Mouse (Mus musculus): ENCODE results near the gene Psd4. TPM values are rescaled to one million over a fixed set of nuclear protein-coding genes. Genes with fewer than 3 reads are reported as not detected.

Gene Psd4
- polyA plus RNA-seq, 1 experiment from 2014 or later: 8.2 TPM

DNA sequence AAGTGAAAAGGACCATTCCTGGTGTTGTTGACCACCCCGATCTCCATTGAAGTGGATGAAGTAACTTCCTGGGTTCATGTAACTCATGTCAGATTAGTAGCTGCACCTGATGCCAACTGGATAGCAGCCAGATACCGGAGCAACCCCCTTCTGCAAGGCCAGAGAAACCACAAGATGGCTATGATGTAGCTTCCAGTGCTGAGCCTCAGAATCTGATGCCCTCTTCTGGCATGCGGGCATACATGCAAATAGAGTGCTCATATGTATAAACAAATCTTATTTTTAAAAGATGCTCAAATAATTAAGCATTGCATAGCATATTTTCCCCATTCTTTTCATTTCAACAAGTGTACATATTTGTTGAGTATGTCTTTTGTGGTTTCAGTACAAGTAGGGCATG, 3.6 kb upstream of the Psd4 start:
- no peak for ATAC-seq (ENCODE audit: insufficient number of reproducible peaks, low FRiP score, low TSS enrichment, low read depth)
- Histone ChIP-seq H3K27me3 (0 out of 2 replicates have a peak, but pooled peaks cover 3% of the 10 kb centered on the region), H3K27ac (no peak overlapping the region), H3K36me3 (no peaks in the 10 kb centered on the region), H3K4me2 (no peak overlapping the region), H3K4me1 (peaks cover 9% of the 10 kb centered on the region), H3K9me3 (no peaks in the 10 kb centered on the region), H3K9ac (no peak overlapping the region), H3K4me3 (no peak overlapping the region)
- WGBS: 77% methylated on average over 3 of the region's 3 CpGs

DNA sequence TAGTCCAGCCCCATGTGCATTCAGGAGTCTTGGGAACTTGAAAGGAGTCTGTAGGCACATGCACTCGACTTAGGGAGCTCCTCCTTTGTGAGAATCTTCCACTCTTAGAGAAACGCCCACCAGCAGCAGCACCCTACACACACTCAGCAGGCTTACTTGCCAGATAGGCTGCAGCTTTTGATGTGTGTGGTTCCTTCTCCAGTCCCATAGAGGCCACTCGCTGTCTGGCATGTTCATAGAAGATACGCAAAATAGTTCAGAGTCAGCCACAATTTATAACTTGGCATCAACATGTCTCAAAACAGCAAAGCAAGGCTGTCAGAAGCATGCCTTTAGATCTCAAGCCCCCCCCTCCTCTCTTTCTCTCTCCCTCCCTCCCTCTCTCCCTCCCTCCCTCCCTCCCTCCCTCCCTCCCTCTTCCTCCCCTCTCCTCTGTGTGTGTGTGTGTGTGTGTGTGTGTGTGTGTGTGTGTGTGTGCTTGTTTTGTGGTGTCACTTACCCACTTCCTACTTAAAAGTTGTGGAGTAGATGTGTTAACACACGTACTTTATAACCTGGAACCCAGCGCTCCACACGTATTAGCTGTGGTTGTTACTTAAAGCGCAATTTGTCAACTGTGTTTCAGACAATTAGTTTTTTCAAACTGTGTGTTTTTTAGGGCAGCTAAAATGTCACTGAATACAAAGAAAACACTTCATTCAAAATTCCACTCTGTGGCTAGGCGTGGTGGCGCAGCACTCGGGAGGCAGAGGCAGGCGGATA, 985 bp upstream of the Psd4 start:
- H3K9ac ChIP-seq: no peak overlapping the region
- WGBS: 68% methylated on average over 12 of the region's 12 CpGs
- H3K9me3 ChIP-seq: no peaks in the 10 kb centered on the region
- H3K27me3 ChIP-seq: 0 out of 2 replicates have a peak, but pooled peaks cover 3% of the 10 kb centered on the region
- no peak overlapping the region for H3K4me3 ChIP-seq
- ATAC-seq (ENCODE audit: insufficient number of reproducible peaks, low FRiP score, low TSS enrichment, low read depth): no peak
- no peak overlapping the region for H3K4me2 ChIP-seq
- H3K27ac ChIP-seq: no peak overlapping the region
- no peaks in the 10 kb centered on the region for H3K36me3 ChIP-seq
- peaks cover 9% of the 10 kb centered on the region for H3K4me1 ChIP-seq

DNA sequence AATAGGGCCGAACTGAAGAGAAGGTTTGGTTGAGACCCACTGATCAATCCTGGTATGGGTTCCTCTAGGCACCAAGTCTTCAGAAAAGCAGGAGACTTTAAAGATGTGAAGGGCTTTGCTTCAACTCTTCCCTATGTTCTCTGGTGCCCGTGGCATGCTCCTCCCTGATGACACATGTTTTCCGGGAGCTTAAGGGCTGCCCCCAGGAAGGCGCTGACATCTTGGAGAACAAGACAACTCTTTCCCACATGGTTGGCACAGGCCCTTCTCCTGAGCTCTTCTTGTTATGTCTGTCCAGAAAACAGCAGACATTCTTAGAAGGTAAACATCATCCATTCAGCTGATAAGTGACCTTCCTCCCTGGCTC, 498 bp downstream of the Psd4 start:
- Histone ChIP-seq H3K4me3 (peak overlapping the region; percentile 44), H3K9ac (no peak overlapping the region)
- WGBS: 63% methylated on average over 4 of the region's 4 CpGs

DNA sequence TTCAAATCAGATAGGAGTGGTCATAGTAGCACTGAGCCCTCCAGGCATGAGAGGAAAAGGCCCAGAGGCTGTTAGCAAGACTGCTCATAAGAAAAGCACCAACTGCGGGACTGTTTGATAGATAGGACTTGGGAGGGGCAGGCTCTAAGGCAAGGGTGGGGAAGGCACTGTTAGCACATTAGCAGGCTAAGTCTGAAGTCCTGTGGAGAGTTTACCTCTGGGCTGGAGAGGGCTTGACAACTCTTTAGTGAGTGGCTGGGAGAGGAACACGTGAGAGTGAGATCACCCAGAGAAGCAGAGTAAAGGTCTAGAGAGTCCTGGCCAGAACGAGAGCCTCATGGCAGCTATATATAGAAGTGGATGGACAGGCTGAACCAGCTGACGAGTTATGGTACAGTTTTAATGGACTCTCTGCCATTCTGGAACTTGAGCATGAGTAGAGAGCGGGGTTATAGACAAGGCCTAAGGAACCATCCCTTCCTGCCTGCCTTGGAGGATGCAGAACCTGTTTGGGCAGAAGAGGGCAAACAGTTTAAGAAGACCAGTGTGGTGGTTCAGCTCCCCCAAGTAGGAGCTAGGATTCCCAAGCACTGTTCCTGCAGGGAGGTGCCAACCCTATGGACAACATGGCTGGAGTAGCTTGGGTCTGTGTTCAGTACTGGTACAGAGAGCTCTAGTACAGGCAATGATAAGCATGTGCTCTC, 11.5 kb downstream of the Psd4 start:
- WGBS: 69% methylated on average over 5 of the region's 5 CpGs
- Histone ChIP-seq H3K36me3 (no peaks in the 10 kb centered on the region), H3K9me3 (no peaks in the 10 kb centered on the region), H3K27me3 (no peaks in the 10 kb centered on the region), H3K9ac (no peak overlapping the region), H3K4me2 (no peak overlapping the region), H3K4me1 (no peaks in the 10 kb centered on the region), H3K27ac (no peak overlapping the region), H3K4me3 (no peak overlapping the region)
- ATAC-seq (ENCODE audit: insufficient number of reproducible peaks, low FRiP score, low TSS enrichment, low read depth): no peak

More for the DNA sequence above, 498 bp downstream of the Psd4 start:
- 0 out of 2 replicates have a peak, but pooled peaks cover 3% of the 10 kb centered on the region for H3K27me3 ChIP-seq
- H3K4me1 ChIP-seq: peaks cover 9% of the 10 kb centered on the region
- no peak for ATAC-seq (ENCODE audit: insufficient number of reproducible peaks, low FRiP score, low TSS enrichment, low read depth)
- H3K36me3 ChIP-seq: no peaks in the 10 kb centered on the region
- H3K9me3 ChIP-seq: no peaks in the 10 kb centered on the region
- H3K4me2 ChIP-seq: peak overlapping the region; percentile 75
- no peak overlapping the region; the same call in 1 of the 2 replicates for H3K27ac ChIP-seq

DNA sequence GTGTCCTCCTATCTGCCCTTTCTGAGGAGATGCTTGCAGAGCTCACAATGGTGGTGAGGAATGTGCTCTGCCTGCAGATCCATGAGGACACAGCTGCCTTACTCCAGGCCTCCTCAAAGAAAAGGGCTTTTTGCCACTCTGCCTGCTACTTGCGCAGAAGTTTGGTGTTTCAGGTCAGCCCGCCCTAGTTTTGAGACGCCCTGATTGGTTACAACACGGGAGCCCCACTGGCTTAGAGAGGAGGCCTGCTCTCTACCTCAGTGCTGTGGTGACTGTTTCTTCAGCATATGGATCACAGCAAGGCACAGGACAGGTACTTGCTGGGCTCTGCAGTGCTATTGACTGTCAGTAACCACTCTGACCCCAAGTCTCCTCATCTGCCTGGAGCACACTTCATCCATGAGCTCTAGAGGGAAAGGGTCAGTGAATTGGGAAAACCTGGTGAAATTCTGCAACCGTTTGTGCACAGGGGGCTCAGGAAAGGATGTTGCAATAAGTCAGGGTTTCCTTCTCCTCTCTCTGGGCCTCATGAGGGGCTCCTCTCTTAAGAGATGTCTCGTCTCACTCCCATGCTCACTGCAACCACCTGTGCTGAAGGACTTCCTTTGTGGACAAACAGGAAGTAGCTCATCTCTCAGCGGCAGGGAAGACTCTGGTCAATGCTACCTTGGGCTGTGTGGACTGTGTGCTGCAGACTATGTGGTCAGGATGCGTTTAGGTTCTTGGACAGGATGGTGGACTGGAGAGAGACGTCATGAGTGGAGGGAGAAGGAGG, 15.3 kb downstream of the Psd4 start:
- Histone ChIP-seq H3K36me3 (no peaks in the 10 kb centered on the region), H3K27me3 (no peaks in the 10 kb centered on the region), H3K27ac (no peak overlapping the region), H3K4me2 (no peak overlapping the region), H3K4me3 (no peak overlapping the region), H3K4me1 (peaks cover 8% of the 10 kb centered on the region; the same call in 1 of the 2 replicates), H3K9me3 (no peaks in the 10 kb centered on the region), H3K9ac (no peak overlapping the region)
- no peak for ATAC-seq (ENCODE audit: insufficient number of reproducible peaks, low FRiP score, low TSS enrichment, low read depth)
- WGBS: 74% methylated on average over 9 of the region's 9 CpGs

DNA sequence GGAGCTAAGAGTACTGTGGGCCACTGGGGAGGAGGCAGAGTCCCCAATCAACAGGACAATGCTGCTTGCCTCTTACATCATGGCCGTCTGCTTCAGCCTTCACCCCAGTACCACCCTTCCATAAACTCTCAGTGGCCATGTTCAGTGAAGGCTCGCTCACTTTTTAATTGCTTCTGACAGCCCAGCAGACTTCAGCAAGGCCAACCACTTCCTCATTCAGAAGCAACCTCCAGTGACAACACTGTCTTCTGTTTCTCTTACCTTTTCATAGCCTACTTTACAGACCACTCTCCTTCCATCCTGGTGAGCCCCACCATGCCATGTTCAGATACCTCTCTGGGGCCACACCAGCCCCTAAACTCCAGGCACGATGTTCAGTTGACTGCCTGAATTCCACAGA, 16.3 kb downstream of the Psd4 start:
- H3K4me3 ChIP-seq: no peak overlapping the region
- no peak for ATAC-seq (ENCODE audit: insufficient number of reproducible peaks, low FRiP score, low TSS enrichment, low read depth)
- no peak overlapping the region for H3K4me2 ChIP-seq
- no peaks in the 10 kb centered on the region for H3K36me3 ChIP-seq
- WGBS: 69% methylated on average over 3 of the region's 3 CpGs
- H3K27me3 ChIP-seq: no peaks in the 10 kb centered on the region
- H3K27ac ChIP-seq: no peak overlapping the region
- no peak overlapping the region for H3K9ac ChIP-seq
- peaks cover 8% of the 10 kb centered on the region; the same call in 1 of the 2 replicates for H3K4me1 ChIP-seq
- H3K9me3 ChIP-seq: no peaks in the 10 kb centered on the region

DNA sequence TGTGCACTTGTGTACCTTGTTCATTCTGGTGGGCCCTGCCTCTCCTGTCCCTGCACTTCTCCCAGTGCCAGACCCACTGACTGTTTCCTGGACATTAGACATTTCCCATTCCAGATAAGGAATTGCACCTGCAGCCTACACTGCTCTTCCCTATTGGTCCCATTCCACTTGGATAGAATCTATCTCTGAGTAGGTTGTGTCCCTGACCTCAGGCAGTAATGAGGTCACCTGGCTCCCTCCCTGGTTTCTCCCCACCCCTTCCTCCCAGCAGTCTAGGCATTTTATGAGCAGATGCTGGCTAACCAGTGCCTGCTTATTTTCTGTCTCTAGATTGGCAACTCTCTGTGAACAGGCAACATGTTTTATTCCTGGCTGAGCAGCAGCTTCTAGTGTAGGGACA, 17.0 kb downstream of the Psd4 start:
- no peaks in the 10 kb centered on the region for H3K27me3 ChIP-seq
- H3K9ac ChIP-seq: no peak overlapping the region
- no peaks in the 10 kb centered on the region for H3K36me3 ChIP-seq
- no peak overlapping the region for H3K4me2 ChIP-seq
- H3K4me1 ChIP-seq: peaks cover 8% of the 10 kb centered on the region; the same call in 1 of the 2 replicates
- no peak overlapping the region for H3K4me3 ChIP-seq
- no peak for ATAC-seq (ENCODE audit: insufficient number of reproducible peaks, low FRiP score, low TSS enrichment, low read depth)
- no peak overlapping the region for H3K27ac ChIP-seq
- no peaks in the 10 kb centered on the region for H3K9me3 ChIP-seq

DNA sequence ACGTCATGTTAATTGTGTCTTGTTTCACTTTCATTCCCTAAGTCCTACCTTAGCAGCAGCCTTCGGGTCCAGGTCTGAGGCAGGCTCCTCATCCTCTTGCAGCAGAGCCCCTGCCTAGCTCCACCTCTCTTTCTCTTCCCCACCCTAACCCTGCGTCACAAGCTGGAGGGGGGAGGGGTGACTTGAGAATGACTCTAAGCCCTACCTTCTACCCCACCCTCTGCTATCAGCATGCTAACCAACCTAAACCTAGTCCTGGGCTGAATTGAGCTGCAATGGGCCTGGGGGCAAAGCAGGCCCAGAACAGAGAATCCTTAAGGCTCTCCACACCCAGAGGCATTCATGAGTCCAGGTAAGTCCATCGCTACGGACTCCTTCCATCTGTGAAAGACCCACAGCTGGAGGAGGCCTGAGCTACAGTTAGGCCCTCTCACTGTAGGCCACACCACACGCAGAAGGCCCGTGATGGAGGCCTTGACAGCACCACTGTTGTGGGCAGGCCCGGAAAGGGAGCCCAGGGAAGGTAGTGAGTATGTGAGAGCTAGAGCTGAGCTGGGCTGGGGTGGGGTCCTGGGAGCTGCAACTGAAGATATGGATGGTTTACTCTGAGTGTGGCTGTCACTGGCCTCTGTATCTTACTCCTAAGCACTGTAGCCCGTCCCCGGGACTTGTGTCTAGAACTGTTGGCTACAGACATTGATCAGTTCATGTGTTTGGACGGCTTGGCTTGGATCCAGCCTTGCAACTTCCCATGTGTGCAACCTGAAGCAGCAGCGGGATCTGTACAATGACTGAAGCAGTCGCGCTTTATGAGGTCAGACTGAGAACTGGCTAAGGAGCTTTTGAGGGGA, 18.0 kb downstream of the Psd4 start:
- no peaks in the 10 kb centered on the region for H3K36me3 ChIP-seq
- no peak for ATAC-seq (ENCODE audit: insufficient number of reproducible peaks, low FRiP score, low TSS enrichment, low read depth)
- no peak overlapping the region for H3K9ac ChIP-seq
- H3K27ac ChIP-seq: no peak overlapping the region
- H3K4me3 ChIP-seq: no peak overlapping the region
- H3K4me2 ChIP-seq: no peak overlapping the region
- H3K9me3 ChIP-seq: no peaks in the 10 kb centered on the region
- H3K27me3 ChIP-seq: no peaks in the 10 kb centered on the region
- WGBS: 70% methylated on average over 14 of the region's 14 CpGs
- H3K4me1 ChIP-seq: peaks cover 8% of the 10 kb centered on the region; the same call in 1 of the 2 replicates

DNA sequence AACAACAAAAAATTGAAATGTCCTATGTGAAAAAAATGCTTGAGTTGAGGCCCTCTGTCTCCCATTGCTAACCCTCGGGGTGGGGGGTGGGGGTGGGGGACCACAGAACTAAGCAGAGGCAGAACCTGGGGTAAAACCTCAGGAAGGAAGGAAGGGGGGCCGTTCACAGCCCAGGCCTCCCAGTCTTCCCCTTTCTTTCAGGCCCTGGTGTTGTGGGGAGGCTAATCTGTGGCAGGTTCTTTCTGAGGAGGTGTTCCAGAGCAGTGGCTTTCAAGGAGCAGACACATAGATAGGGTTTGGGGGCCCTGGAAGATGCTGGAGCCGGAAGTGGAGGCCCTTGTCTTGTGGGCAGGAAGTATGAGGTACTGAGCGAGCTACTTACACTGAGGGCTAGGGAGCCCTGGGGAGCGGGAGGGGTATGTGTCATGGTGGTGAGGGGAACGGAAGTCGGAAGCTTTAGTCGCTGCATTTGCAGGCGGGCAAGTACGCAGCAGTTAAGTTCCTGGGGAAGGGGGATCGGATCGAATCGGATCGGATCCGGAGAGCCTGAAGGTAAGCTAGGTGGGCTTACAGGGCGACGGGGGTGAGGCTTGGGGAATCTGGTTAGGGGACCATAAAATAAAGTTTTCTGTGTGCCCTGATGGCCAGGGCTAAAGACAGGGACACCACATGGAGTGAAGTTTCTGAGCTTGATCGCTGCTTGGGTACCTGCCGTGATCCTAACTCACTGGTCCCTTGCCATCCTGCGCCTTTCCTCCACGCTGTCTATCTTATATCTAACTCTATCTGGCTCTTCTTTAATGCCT, 19.0 kb downstream of the Psd4 start:
- Histone ChIP-seq H3K4me3 (no peak overlapping the region), H3K4me1 (peaks cover 8% of the 10 kb centered on the region; the same call in 1 of the 2 replicates), H3K4me2 (no peak overlapping the region), H3K27ac (no peak overlapping the region), H3K27me3 (no peaks in the 10 kb centered on the region), H3K9me3 (no peaks in the 10 kb centered on the region), H3K36me3 (no peaks in the 10 kb centered on the region), H3K9ac (no peak overlapping the region)
- WGBS: 83% methylated on average over 21 of the region's 21 CpGs
- no peak for ATAC-seq (ENCODE audit: insufficient number of reproducible peaks, low FRiP score, low TSS enrichment, low read depth)

DNA sequence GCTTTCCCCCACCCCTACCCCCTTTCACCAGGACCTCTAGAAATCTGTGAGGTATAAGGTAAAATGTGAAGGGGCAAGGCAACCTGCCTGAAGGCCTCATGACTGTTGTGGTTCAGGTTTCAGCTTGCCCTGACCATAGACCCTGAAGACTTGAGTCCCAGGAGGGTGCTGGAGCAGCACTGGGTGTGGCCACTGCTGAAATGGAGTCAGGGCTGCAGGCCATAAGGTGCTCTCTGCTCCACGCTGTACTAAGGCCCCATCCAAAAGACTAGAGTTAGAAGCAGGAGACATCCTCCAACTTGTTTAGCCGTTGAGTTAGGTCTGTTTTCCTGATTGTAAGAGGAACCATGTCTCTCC, 19.6 kb downstream of the Psd4 start:
- 73% methylated on average over 2 of the region's 2 CpGs for WGBS
- no peak overlapping the region for H3K4me2 ChIP-seq
- ATAC-seq (ENCODE audit: insufficient number of reproducible peaks, low FRiP score, low TSS enrichment, low read depth): no peak
- no peak overlapping the region for H3K4me3 ChIP-seq
- no peak overlapping the region for H3K27ac ChIP-seq
- peaks cover 8% of the 10 kb centered on the region; the same call in 1 of the 2 replicates for H3K4me1 ChIP-seq
- H3K9ac ChIP-seq: no peak overlapping the region
- no peaks in the 10 kb centered on the region for H3K36me3 ChIP-seq
- no peaks in the 10 kb centered on the region for H3K9me3 ChIP-seq
- no peaks in the 10 kb centered on the region for H3K27me3 ChIP-seq
